Mouse (Mus musculus) lung, adult 2 months (tissue): Measurements from ENCODE around the gene Sst. TPM values are rescaled to one million over a fixed set of nuclear protein-coding genes. Genes with fewer than 3 reads are reported as not detected.

Experiments
- DNase-seq: peaks from one replicate; pipeline ENCODE4 v3.0.0; 2022
- H3K4me1 ChIP-seq: fragments of 200-500 bp; 2 replicates; pipeline ENCODE4 v1.6.1; 2011; ENCODE audit warnings: low read length; ENCODE audit not compliant: control insufficient read depth, insufficient read depth
- H3K4me3 ChIP-seq: fragments of 200-500 bp; replicated peaks from 2 replicates; pipeline ENCODE3; 2011; ENCODE audit warnings: low read depth, mild to moderate bottlenecking, control low read depth, low read length; ENCODE audit errors: extremely low read depth
- CTCF ChIP-seq: fragments of 200-500 bp; IDR thresholded peaks from 2 replicates; pipeline ENCODE4 v1.5.1; 2011; ENCODE audit warnings: mild to moderate bottlenecking, low read length, control low read depth; ENCODE audit not compliant: insufficient read depth
- POLR2A ChIP-seq: fragments of 200-500 bp; IDR thresholded peaks from 2 replicates; pipeline ENCODE4 v1.6.1; 2011; ENCODE audit warnings: low read depth, mild to moderate bottlenecking, control low read depth, low read length, borderline replicate concordance; ENCODE audit errors: extremely low read depth
- WGBS: fragments of 180-500 bp; shearing (Covaris S2); methylation state at CpG from one replicate; pipeline ENCODE4 v1.1.7; 2018; 5-methylcytosine and 5-hydroxymethylcytosine counted together
- polyA plus RNA-seq: library from polyadenylated mRNA; depleted of rRNA; stranded (reverse); fragments of >200 nt; gene quantifications from 2 replicates; pipeline ENCODE4 v1.2.3, GENCODE M21; 2012; rRNA removed

The Sst gene
- polyA plus RNA-seq, 1 experiment, result not detected

GRCm38 (mm10) chr16:23890151-23890550 is 607 bp downstream of the Sst start:
- no peaks in the 10 kb centered on the region for H3K4me1 ChIP-seq
- TF ChIP-seq CTCF (no peak), POLR2A (no peak)
- no peak for DNase-seq
- no peak overlapping the region for H3K4me3 ChIP-seq
- 5% methylated on average over 9 of the region's 9 CpGs for WGBS

GRCm38 (mm10) chr16:23887910-23888579 is 2.7 kb downstream of the Sst start:
- no peak for DNase-seq
- H3K4me1 ChIP-seq, result no peaks in the 10 kb centered on the region
- TF ChIP-seq CTCF (no peak), POLR2A (no peak)
- no peak overlapping the region for H3K4me3 ChIP-seq
- WGBS, result 65% methylated on average over 10 of the region's 10 CpGs

GRCm38 (mm10) chr16:23885098-23885497 is 5.7 kb downstream of the Sst start:
- 77% methylated on average over 12 of the region's 12 CpGs for WGBS
- Histone ChIP-seq H3K4me1 (no peaks in the 10 kb centered on the region), H3K4me3 (no peak overlapping the region)
- DNase-seq, result no peak
- TF ChIP-seq CTCF, result no peak
- TF ChIP-seq POLR2A, result no peak

GRCm38 (mm10) chr16:23855242-23855641 is 35.5 kb downstream of the Sst start:
- no peaks in the 10 kb centered on the region for H3K4me1 ChIP-seq
- no peak for DNase-seq
- no peak overlapping the region for H3K4me3 ChIP-seq
- TF ChIP-seq POLR2A (no peak), CTCF (no peak)
- 63% methylated on average over 1 of the region's 1 CpGs for WGBS

- no peak for DNase-seq
- no peak overlapping the region for H3K4me3 ChIP-seq
- H3K4me1 ChIP-seq, result no peaks in the 10 kb centered on the region; the same call in 1 of the 2 replicates
- TF ChIP-seq POLR2A (no peak), CTCF (no peak)
These were observed 41.0 kb downstream of the Sst start for GRCm38 (mm10) chr16:23849720-23850119.

GRCm38 (mm10) chr16:23849176-23849575 is 41.6 kb downstream of the Sst start:
- TF ChIP-seq CTCF, result no peak
- no peak for TF ChIP-seq POLR2A
- DNase-seq, result no peak

GRCm38 (mm10) chr16:23844622-23845021 is 46.1 kb downstream of the Sst start:
- 46% methylated on average over 7 of the region's 7 CpGs for WGBS
- Histone ChIP-seq H3K4me3 (no peak overlapping the region), H3K4me1 (no peaks in the 10 kb centered on the region; the same call in 1 of the 2 replicates)
- DNase-seq, result no peak
- TF ChIP-seq POLR2A (no peak), CTCF (no peak)

More at GRCm38 (mm10) chr16:23849176-23849575, 41.6 kb downstream of the Sst start:
- Histone ChIP-seq H3K4me1 (no peaks in the 10 kb centered on the region; the same call in 1 of the 2 replicates), H3K4me3 (no peak overlapping the region)

GRCm38 (mm10) chr16:23842609-23843008 is 48.1 kb downstream of the Sst start:
- TF ChIP-seq POLR2A (no peak), CTCF (no peak)
- no peak overlapping the region for H3K4me3 ChIP-seq
- DNase-seq, result no peak
- H3K4me1 ChIP-seq, result no peaks in the 10 kb centered on the region; the same call in 1 of the 2 replicates
- WGBS, result 61% methylated on average over 3 of the region's 3 CpGs

Other genes starting within 250 kb of the Sst start
- gene Rtp2, start 41.4 kb upstream of the Sst start, polyA plus RNA-seq, result not detected in 2 replicates
- not detected in 2 replicates for gene Gm37419, start 97.5 kb upstream of the Sst start, polyA plus RNA-seq
- gene Bcl6, start 97.9 kb upstream of the Sst start, polyA plus RNA-seq, result 26.0 and 28.2 TPM in 2 replicates